Mouse (Mus musculus): Measurements from ENCODE around the gene 2700081O15Rik. TPM values are rescaled to one million over a fixed set of nuclear protein-coding genes. Genes with fewer than 3 reads are reported as not detected.

Gene 2700081O15Rik
- total RNA-seq, 2 experiments from 2014 or later: 14.6 to 22.1 TPM

DNA sequence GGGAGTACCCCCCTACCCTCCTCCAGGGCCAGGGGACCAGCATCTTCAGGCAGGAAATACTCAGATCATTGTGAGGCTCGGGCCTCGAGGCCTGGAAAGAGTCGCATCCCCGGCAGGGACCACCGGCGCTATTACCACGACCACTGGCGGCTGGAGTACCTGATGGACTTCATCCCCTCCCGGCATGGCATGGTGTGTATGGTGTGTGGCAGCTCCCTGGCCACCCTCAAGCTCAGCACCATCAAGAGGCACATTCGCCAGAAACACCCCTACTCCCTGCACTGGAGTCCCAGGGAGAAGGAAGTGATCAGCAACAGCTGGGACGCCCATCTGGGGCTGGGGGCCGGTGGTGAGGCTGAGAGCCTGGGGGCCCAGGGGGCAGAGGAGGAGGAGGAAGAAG is 2.7 kb downstream of the 2700081O15Rik start:
- no peak for DNase-seq

- DNase-seq: no peak
Observed at GRCm38 (mm10) chr19:7420841-7421601, 3.6 kb downstream of the 2700081O15Rik start.

GRCm38 (mm10) chr19:7421602-7422591 is 4.5 kb downstream of the 2700081O15Rik start:
- DNase-seq: peak; percentile 54

- DNase-seq: no peak
Observed at GRCm38 (mm10) chr19:7422656-7423027, 5.2 kb downstream of the 2700081O15Rik start.

DNA sequence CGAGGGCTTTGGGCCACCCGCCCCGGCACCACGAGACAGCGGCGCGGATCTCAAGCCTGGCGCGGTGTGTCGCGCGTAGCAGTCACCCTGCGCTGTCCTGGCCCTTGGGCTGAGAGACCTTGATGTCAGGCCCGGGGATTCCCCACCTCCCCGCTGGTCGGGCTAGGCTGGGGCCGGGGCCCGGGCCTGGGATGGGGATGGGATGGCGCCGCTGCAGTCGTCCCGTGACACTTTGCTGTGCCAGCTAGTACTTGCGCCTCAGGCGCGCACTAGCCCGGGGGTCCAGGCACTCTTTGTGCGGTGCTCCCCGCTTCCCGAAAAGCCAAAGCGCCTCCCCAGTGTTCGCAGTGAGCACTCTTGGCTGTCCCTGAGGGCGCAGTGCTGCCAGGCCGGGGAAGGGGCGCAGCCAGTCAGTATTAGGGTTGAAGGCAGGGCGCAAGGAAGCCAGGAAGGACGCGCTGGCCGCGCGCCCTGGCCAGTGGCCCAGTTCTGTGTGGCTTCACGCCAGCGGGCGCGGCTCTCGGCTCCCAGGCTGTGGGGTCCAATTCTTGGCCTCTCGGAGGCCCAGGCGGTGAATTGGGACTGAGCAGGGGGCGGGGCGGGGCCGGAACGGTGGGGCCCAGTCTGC is 5.7 kb downstream of the 2700081O15Rik start:
- peak; percentile 86 for DNase-seq

DNA sequence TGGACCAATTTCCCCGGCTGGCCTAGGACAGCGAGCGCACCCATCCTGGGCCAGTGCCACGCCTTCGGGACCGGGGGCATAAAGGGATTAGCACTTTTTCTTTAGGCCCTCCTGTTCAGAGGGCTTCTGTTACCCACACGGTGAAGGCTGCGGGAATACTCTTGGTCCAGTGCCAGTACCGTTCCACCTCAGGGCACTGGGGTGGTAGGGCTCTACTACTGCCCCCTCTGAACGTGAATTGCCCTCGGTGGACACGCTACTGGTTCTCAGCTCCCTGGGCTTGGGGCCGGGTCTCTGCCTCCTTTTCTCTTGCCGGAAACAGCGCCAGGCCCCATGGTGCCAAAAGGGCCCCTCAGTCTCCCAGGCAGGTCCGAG is 6.2 kb downstream of the 2700081O15Rik start:
- no peak for DNase-seq

GRCm38 (mm10) chr19:7424131-7424530 is 6.7 kb downstream of the 2700081O15Rik start:
- DNase-seq: no peak

- no peak for DNase-seq
Observed at GRCm38 (mm10) chr19:7424590-7425397, 7.4 kb downstream of the 2700081O15Rik start.

- no peak for DNase-seq
Observed at GRCm38 (mm10) chr19:7425398-7425775, 8.0 kb downstream of the 2700081O15Rik start.

GRCm38 (mm10) chr19:7434887-7435286 is 17.5 kb downstream of the 2700081O15Rik start:
- no peak for DNase-seq

- no peak for DNase-seq
Observed at GRCm38 (mm10) chr19:7436061-7436970, 18.9 kb downstream of the 2700081O15Rik start.

DNA sequence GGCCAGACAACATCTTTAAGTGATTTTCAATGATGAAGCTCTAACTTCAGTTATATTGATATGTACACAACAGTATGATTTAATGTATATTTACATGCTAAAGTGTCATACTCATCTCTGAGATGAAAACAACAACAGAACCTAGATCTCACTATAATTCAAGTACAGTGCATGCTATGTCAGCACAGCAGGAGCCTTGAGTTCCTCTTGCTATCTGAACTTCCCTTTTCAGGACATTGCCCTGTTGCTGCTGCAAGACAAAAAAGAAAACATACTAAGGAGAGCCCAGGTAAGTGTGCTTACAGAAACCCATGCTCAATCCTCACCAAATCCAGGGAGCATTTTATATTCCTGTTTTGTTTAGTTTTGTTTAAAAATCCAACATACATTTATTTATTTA is 20.9 kb downstream of the 2700081O15Rik start:
- no peak for DNase-seq

- peak; percentile 57 for DNase-seq
Observed at GRCm38 (mm10) chr19:7441493-7441892, 24.1 kb downstream of the 2700081O15Rik start.

- DNase-seq: no peak
Observed at GRCm38 (mm10) chr19:7445105-7445504, 27.7 kb downstream of the 2700081O15Rik start.

DNA sequence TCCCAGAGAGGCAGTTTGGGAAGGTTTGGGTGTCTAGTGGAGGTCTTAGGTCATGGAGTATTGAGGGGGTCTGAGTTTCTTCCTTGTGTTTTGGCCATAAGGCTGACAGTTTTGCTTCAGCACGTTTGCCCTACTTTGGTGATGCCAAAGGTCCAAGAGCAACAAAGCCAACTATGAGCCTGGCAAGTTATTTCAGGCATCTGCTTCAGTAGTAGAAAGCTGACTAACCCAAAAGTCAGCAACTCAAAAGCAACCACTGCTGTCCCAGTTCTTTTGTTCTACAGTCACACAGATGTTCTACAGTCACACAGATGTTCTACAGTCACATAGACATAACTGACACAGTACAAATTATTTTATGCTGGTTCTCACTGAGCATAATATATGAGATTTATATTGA is 28.2 kb downstream of the 2700081O15Rik start:
- DNase-seq: no peak

GRCm38 (mm10) chr19:7456803-7457202 is 39.4 kb downstream of the 2700081O15Rik start:
- DNase-seq: no peak

DNA sequence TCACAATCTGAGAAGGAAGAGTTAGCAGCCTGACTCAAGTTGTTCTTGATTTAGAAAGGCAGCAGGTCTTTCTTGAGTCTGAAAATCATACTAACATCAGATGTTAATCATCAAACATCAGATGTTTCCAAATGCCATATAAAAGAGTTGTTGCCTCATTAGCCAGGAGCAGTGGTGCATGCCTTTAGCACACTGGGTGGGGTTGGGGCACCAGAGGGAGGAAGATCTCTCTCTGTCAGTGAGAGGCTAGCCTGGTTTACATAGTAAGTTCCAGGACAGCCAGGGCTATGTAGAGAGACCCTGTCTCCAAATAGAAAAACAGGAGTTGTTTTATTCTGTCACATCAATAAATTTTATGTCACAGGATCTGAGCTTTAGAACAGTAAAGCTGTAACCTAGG is 41.5 kb downstream of the 2700081O15Rik start:
- no peak for DNase-seq

DNA sequence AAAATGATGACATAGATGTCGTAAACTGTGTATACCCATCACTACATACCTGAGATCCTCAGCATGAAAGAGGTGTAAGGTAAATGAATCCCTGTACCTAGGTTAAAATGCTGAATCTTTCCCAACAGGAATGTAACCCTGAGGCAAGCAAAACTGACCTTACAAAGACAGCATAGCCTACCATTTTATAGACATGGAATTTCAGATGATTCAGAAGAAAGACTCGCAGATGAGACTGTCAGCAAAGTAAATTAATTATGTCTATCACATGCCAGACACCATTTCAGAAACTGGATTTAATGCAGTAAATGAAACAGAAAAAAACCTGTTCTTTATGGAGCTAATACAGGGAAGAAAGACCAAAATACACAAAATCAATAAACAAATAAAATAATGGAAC is 41.9 kb downstream of the 2700081O15Rik start:
- no peak for DNase-seq

GRCm38 (mm10) chr19:7467915-7468314 is 50.5 kb downstream of the 2700081O15Rik start:
- DNase-seq: no peak

DNA sequence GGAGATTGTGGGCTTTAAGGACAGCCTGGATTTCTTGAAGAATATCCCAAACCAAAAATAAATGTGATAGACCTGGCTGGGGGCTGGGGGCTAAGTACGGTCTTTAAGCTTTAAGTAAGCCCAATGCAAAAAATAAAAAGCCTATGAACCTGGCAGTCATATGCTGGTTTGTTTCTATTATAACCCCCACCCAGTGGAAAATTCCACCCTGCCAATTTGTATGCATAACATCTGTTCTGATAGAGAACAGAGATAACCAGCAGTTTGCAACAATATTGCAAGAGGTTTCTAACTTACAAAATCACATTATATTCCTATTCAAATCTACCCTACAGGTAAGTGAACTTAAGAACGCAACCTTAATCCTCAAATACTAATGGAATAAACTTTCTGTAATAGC is 53.2 kb downstream of the 2700081O15Rik start:
- DNase-seq: no peak

All from gastrocnemius, postnatal 10 days (tissue).